ENCODE assay signal across 25 mouse cellular contexts in the genomic region with DNA sequence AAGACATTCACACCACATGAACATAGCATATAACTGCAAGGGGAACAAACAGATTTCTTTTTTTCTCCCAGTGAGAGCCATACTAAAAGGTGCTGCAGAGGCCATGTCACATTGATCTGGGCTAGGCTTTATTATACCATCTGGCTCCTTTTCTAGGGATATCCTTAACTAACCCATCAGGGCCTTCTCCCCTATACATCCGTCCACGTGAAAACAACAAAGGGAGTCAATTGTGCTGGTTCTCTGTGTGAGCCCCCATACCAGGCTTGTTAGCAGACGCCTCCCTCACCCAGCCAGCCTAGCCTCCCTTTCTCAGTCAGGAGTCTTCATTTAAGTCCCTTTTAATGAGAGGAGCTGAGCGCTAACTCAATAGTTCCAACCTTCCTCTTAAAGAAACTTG. TPM values are rescaled to one million over a fixed set of nuclear protein-coding genes. Genes with fewer than 3 reads are reported as not detected.
DNase-seq lines count a peak whose midpoint lies in the region; ATAC-seq and TF ChIP-seq lines count a peak whose summit lies in the region.
"Had no signal": no experiment of that assay in that cellular context is flagged by ENCODE, and none has a peak within 500 bp of the region (broad histone marks: within the 10 kb centered on the region; RNA-seq: fewer than 3 reads in every experiment).

No protein-coding gene starts in this region.

- 11% methylated on average over 4 of the region's 4 CpGs for WGBS in forebrain, embryonic 11.5 days
- 20% methylated on average over 4 of the region's 4 CpGs for WGBS in forebrain, postnatal 0 days
- whole genome bisulfite sequencing in midbrain, embryonic 11.5 days, result 26% methylated on average over 4 of the region's 4 CpGs
- WGBS in midbrain, embryonic 14.5 days, result 28% methylated on average over 4 of the region's 4 CpGs
- WGBS in forebrain, embryonic 14.5 days, result 7% methylated on average over 4 of the region's 4 CpGs

- no peaks in the 10 kb centered on the region for H3K4me1 ChIP-seq in forebrain, embryonic 11.5 days (replicated peaks; ENCODE audit: control insufficient read depth, insufficient read depth, low read length)
- H3K4me1 ChIP-seq in forebrain, postnatal 0 days (ENCODE audit: insufficient read depth), result no peaks in the 10 kb centered on the region
- no peaks in the 10 kb centered on the region for H3K4me1 ChIP-seq in midbrain, embryonic 11.5 days (ENCODE audit: control insufficient read depth, insufficient read depth, low read length)
- H3K4me1 ChIP-seq in midbrain, embryonic 14.5 days (ENCODE audit: control insufficient read depth, insufficient read depth, low read length), result no peaks in the 10 kb centered on the region
- 0 out of 2 replicates have a peak, but pooled peaks cover 3% of the 10 kb centered on the region for H3K4me1 ChIP-seq in forebrain, embryonic 14.5 days (ENCODE audit: control insufficient read depth, insufficient read depth, low read length)
- H3K4me1 ChIP-seq: embryonic facial prominence, embryonic 12.5 days; intestine, embryonic 15.5 days; limb, embryonic 13.5 days; neural tube, embryonic 15.5 days had no signal

- peak; percentile 56 for DNase-seq in forebrain, embryonic 11.5 days (ENCODE audit: low spot score)
- DNase-seq in forebrain, postnatal 0 days, result no peak
- DNase-seq in midbrain, embryonic 11.5 days (ENCODE audit: low spot score, missing footprints), result no peak
- DNase-seq in midbrain, embryonic 14.5 days, result no peak
- peak; percentile 5 for DNase-seq in ZHBTc4 (ENCODE audit: low read depth, low spot score)
- peak; percentile 56 for DNase-seq in forebrain, embryonic 14.5 days (ENCODE audit: low spot score)
- DNase-seq: adrenal gland, postnatal 14 days; cerebellum, adult 11-12 months; cerebellum, adult 9-11 months; embryo, embryonic 11 days; gastrocnemius, postnatal 14 days; heart, postnatal 14 days; kidney, adult 2 months; kidney, postnatal 36 days; thymus, postnatal 4 days had no signal

- peak; percentile 90 for ATAC-seq in forebrain, embryonic 11.5 days (replicated peaks; ENCODE audit: low FRiP score)
- ATAC-seq in forebrain, postnatal 0 days, result no peak
- 0 out of 2 replicates have a peak, but pooled peaks have one; percentile 33 for ATAC-seq in midbrain, embryonic 11.5 days (ENCODE audit: low FRiP score)
- ATAC-seq in midbrain, embryonic 14.5 days (ENCODE audit: low FRiP score, low TSS enrichment), result no peak
- peak; percentile 77 for ATAC-seq in forebrain, embryonic 14.5 days
- ATAC-seq in inflammation-experienced regulatory T-cells, adult 6 months, result no peak
- ATAC-seq: hindbrain, embryonic 16.5 days; intestine, embryonic 15.5 days; Patski had no signal

- no peak overlapping the region for H3K9ac ChIP-seq in forebrain, embryonic 11.5 days (ENCODE audit: low read length)
- no peak overlapping the region for H3K9ac ChIP-seq in forebrain, postnatal 0 days
- H3K9ac ChIP-seq in midbrain, embryonic 11.5 days (ENCODE audit: low read length), result no peak overlapping the region
- no peak overlapping the region for H3K9ac ChIP-seq in midbrain, embryonic 14.5 days (replicated peaks; ENCODE audit: low read length)
- H3K9ac ChIP-seq in forebrain, embryonic 14.5 days (ENCODE audit: low read length), result no peak overlapping the region
- H3K9ac ChIP-seq: embryonic facial prominence, embryonic 12.5 days; intestine, embryonic 15.5 days; limb, embryonic 13.5 days; neural tube, embryonic 15.5 days had no signal

- no peaks in the 10 kb centered on the region; the same call in 1 of the 2 replicates for H3K9me3 ChIP-seq in forebrain, embryonic 11.5 days (ENCODE audit: control insufficient read depth, low read length)
- H3K9me3 ChIP-seq in forebrain, postnatal 0 days (ENCODE audit: low read length), result no peaks in the 10 kb centered on the region
- H3K9me3 ChIP-seq in midbrain, embryonic 11.5 days (ENCODE audit: control insufficient read depth, low read length), result no peaks in the 10 kb centered on the region
- H3K9me3 ChIP-seq in midbrain, embryonic 14.5 days (ENCODE audit: control insufficient read depth, low read length), result no peaks in the 10 kb centered on the region
- peaks cover 3% of the 10 kb centered on the region; the same call in 1 of the 2 replicates for H3K9me3 ChIP-seq in forebrain, embryonic 14.5 days (replicated peaks; ENCODE audit: control insufficient read depth, low read length)
- H3K9me3 ChIP-seq: embryonic facial prominence, embryonic 12.5 days; intestine, embryonic 15.5 days had no signal

- H3K4me3 ChIP-seq in forebrain, embryonic 11.5 days (ENCODE audit: low read depth, low read length), result no peak overlapping the region
- no peak overlapping the region for H3K4me3 ChIP-seq in forebrain, postnatal 0 days (ENCODE audit: low read depth, low read length)
- H3K4me3 ChIP-seq in midbrain, embryonic 11.5 days (ENCODE audit: low read depth, low read length), result no peak overlapping the region
- H3K4me3 ChIP-seq in midbrain, embryonic 14.5 days (replicated peaks; ENCODE audit: low read depth, low read length), result no peak overlapping the region
- H3K4me3 ChIP-seq in forebrain, embryonic 14.5 days (ENCODE audit: low read depth, low read length), result no peak overlapping the region
- H3K4me3 ChIP-seq: embryonic facial prominence, embryonic 12.5 days; hindbrain, embryonic 10.5 days; intestine, embryonic 15.5 days; limb, embryonic 13.5 days; neural tube, embryonic 15.5 days had no signal

- H3K27ac ChIP-seq in forebrain, embryonic 11.5 days (ENCODE audit: low read depth, low read length), result peak overlapping the region; percentile 37; the same call in 1 of the 2 replicates
- H3K27ac ChIP-seq in forebrain, postnatal 0 days (ENCODE audit: low read depth, low read length), result no peak overlapping the region
- H3K27ac ChIP-seq in midbrain, embryonic 11.5 days (ENCODE audit: low read depth, low read length), result no peak overlapping the region
- no peak overlapping the region for H3K27ac ChIP-seq in midbrain, embryonic 14.5 days (replicated peaks; ENCODE audit: low read depth, low read length)
- no peak overlapping the region for H3K27ac ChIP-seq in forebrain, embryonic 14.5 days (ENCODE audit: low read depth, low read length)
- H3K27ac ChIP-seq: embryonic facial prominence, embryonic 12.5 days; hindbrain, embryonic 10.5 days; intestine, embryonic 15.5 days; limb, embryonic 13.5 days; neural tube, embryonic 15.5 days had no signal

- no peak for TF ChIP-seq CTCF in forebrain, postnatal 0 days (IDR thresholded peaks at IDR 0.05; ENCODE audit: low read depth)

- H3K27me3 ChIP-seq in forebrain, embryonic 11.5 days (ENCODE audit: control insufficient read depth, insufficient read depth, low read length), result no peaks in the 10 kb centered on the region
- H3K27me3 ChIP-seq in forebrain, postnatal 0 days (ENCODE audit: insufficient read depth, low read length), result no peaks in the 10 kb centered on the region
- H3K27me3 ChIP-seq in midbrain, embryonic 11.5 days (ENCODE audit: control insufficient read depth, insufficient read depth, low read length), result no peaks in the 10 kb centered on the region
- H3K27me3 ChIP-seq in midbrain, embryonic 14.5 days (ENCODE audit: control insufficient read depth, insufficient read depth, low read length), result no peaks in the 10 kb centered on the region
- no peaks in the 10 kb centered on the region for H3K27me3 ChIP-seq in forebrain, embryonic 14.5 days (replicated peaks; ENCODE audit: control insufficient read depth, insufficient read depth, low read length)
- H3K27me3 ChIP-seq: embryonic facial prominence, embryonic 12.5 days; intestine, embryonic 15.5 days; limb, embryonic 13.5 days; neural tube, embryonic 15.5 days had no signal

- H3K36me3 ChIP-seq in forebrain, embryonic 11.5 days (ENCODE audit: control insufficient read depth, insufficient read depth, low read length), result no peaks in the 10 kb centered on the region
- H3K36me3 ChIP-seq in forebrain, postnatal 0 days (ENCODE audit: insufficient read depth), result no peaks in the 10 kb centered on the region
- no peaks in the 10 kb centered on the region for H3K36me3 ChIP-seq in midbrain, embryonic 11.5 days (ENCODE audit: control insufficient read depth, insufficient read depth, low read length)
- H3K36me3 ChIP-seq in midbrain, embryonic 14.5 days (ENCODE audit: control insufficient read depth, insufficient read depth, low read length), result no peaks in the 10 kb centered on the region
- H3K36me3 ChIP-seq in forebrain, embryonic 14.5 days (ENCODE audit: control insufficient read depth, insufficient read depth, low read length), result no peaks in the 10 kb centered on the region
- H3K36me3 ChIP-seq: embryonic facial prominence, embryonic 12.5 days; hindbrain, embryonic 10.5 days; intestine, embryonic 15.5 days; limb, embryonic 13.5 days; neural tube, embryonic 15.5 days had no signal

- H3K4me2 ChIP-seq in forebrain, embryonic 11.5 days (ENCODE audit: low read depth, low read length, severe bottlenecking), result no peak overlapping the region
- no peak overlapping the region for H3K4me2 ChIP-seq in forebrain, postnatal 0 days (ENCODE audit: low read depth)
- H3K4me2 ChIP-seq in midbrain, embryonic 11.5 days, result no peak overlapping the region
- H3K4me2 ChIP-seq in midbrain, embryonic 14.5 days (ENCODE audit: low read length), result no peak overlapping the region
- no peak overlapping the region for H3K4me2 ChIP-seq in forebrain, embryonic 14.5 days (ENCODE audit: low read length)
- H3K4me2 ChIP-seq: embryonic facial prominence, embryonic 12.5 days; intestine, embryonic 15.5 days; limb, embryonic 13.5 days; liver, embryonic 11.5 days; neural tube, embryonic 15.5 days had no signal

RNA-seq across cellular contexts. Expression of a gene that starts 27.3 kb away (rescaled TPM):
- polyA plus RNA-seq in forebrain, embryonic 11.5 days (2014; fragmentation: Nextera tagmentation; extraction: Ambion mirVana), result 6.3 and 6.5 TPM in 2 replicates
- total RNA-seq in forebrain, postnatal 0 days (2014; rRNA removed), result 15.8 and 24.2 TPM in 2 replicates
- 5.5 and 6.1 TPM in 2 replicates for polyA plus RNA-seq in forebrain, postnatal 0 days (2015; fragmentation: Nextera tagmentation; extraction: Ambion mirVana)
- polyA plus RNA-seq in midbrain, embryonic 11.5 days (2014; fragmentation: Nextera tagmentation; extraction: Ambion mirVana), result 9.5 and 10.5 TPM in 2 replicates
- 5.2 and 6.0 TPM in 2 replicates for polyA plus RNA-seq in midbrain, embryonic 14.5 days (2014; fragmentation: Nextera tagmentation; extraction: Ambion mirVana)
- 4.5 and 6.7 TPM in 2 replicates for polyA plus RNA-seq in forebrain, embryonic 14.5 days (2014; fragmentation: Nextera tagmentation; extraction: Ambion mirVana)
- polyA plus RNA-seq in inflammation-experienced regulatory T-cells, adult 6 months (2017; shearing (Covaris generic)), result 1 to 10 TPM; 1.1 to 1.4 (median 1.3) TPM
- total RNA-seq: MEL had no signal
- polyA plus RNA-seq: Patski had no signal

Comparison
In these comparisons a context has a peak if more than half of its experiments do, and no peak if none do; other contexts are left out.
1. ATAC-seq: peak in forebrain, embryonic 11.5 days (single experiment), midbrain, embryonic 11.5 days (single experiment) and forebrain, embryonic 14.5 days (single experiment); none in forebrain, postnatal 0 days (single experiment), midbrain, embryonic 14.5 days (single experiment) and inflammation-experienced regulatory T-cells, adult 6 months (single experiment).
2. DNase-seq: peak in forebrain, embryonic 11.5 days (single experiment), ZHBTc4 (single experiment) and forebrain, embryonic 14.5 days (single experiment); none in forebrain, postnatal 0 days (single experiment), midbrain, embryonic 11.5 days (single experiment) and midbrain, embryonic 14.5 days (single experiment).